Mouse (Mus musculus) heart, postnatal 0 days (tissue): ENCODE measurements around the gene Sypl. TPM values are rescaled to one million over a fixed set of nuclear protein-coding genes. Genes with fewer than 3 reads are reported as not detected.

Experiments used
- ATAC-seq: fragments of 200-750 bp; cut with Nextera tagmentation; 2 replicates; pipeline ENCODE4 v1.8.0; 2017; ENCODE audit warnings: low read depth, moderate number of reproducible peaks, moderate library complexity; ENCODE audit not compliant: insufficient read depth
- DNase-seq: peaks from one replicate; pipeline ENCODE4 v3.0.0-alpha.2; 2016; ENCODE audit warnings: low spot score
- H3K27ac ChIP-seq: fragments of 300-500 bp; sonication (generic); 2 replicates; pipeline ENCODE4 v1.5.1; 2014; ENCODE audit warnings: low read depth, mild to moderate bottlenecking
- H3K27me3 ChIP-seq: fragments of 300-500 bp; sonication (generic); 2 replicates; pipeline ENCODE4 v1.6.1; 2014; ENCODE audit warnings: low read length, mixed read lengths; ENCODE audit not compliant: control insufficient read depth, insufficient read depth
- H3K36me3 ChIP-seq: fragments of 300-500 bp; sonication (generic); replicated peaks from 2 replicates; pipeline ENCODE4 v1.6.1; 2014; ENCODE audit warnings: low read length, mixed read lengths; ENCODE audit not compliant: control insufficient read depth, insufficient read depth
- H3K4me1 ChIP-seq: fragments of 300-500 bp; sonication (generic); 2 replicates; pipeline ENCODE4 v1.6.1; 2014; ENCODE audit warnings: antibody characterized with exemption; ENCODE audit not compliant: control insufficient read depth, insufficient read depth
- H3K4me2 ChIP-seq: fragments of 300-500 bp; sonication (generic); 2 replicates; pipeline ENCODE4 v1.6.1; 2014; ENCODE audit warnings: low read depth, mild to moderate bottlenecking, low read length, moderate library complexity
- H3K4me3 ChIP-seq: fragments of 300-500 bp; sonication (generic); 2 replicates; pipeline ENCODE4 v1.5.1; 2014; ENCODE audit warnings: low read depth, low read length
- H3K9ac ChIP-seq: fragments of 300-500 bp; sonication (generic); replicated peaks from 2 replicates; pipeline ENCODE4 v1.6.1; 2014; ENCODE audit warnings: low read depth, low read length, mixed read lengths
- H3K9me3 ChIP-seq: fragments of 300-500 bp; sonication (generic); replicated peaks from 2 replicates; pipeline ENCODE4 v1.6.1; 2016; ENCODE audit warnings: low read length; ENCODE audit not compliant: control insufficient read depth
- CTCF ChIP-seq: IDR thresholded peaks from 2 replicates; pipeline ENCODE4 v1.5.1; 2016; ENCODE audit warnings: antibody characterized with exemption, control low read depth, low read depth
- EP300 ChIP-seq: IDR thresholded peaks from 2 replicates; pipeline ENCODE4 v1.6.1; 2016; ENCODE audit warnings: antibody characterized with exemption, low read depth
- WGBS: fragments of 180-500 bp; shearing (Covaris S2); extraction: QIAGEN DNeasy Blood & Tissue Kit; methylation state at CpG from one replicate; pipeline ENCODE4 v1.1.7; 2014; 5-methylcytosine and 5-hydroxymethylcytosine counted together
- polyA plus RNA-seq: library from polyadenylated mRNA; unstranded; fragments of >200 nt; fragmentation: Nextera tagmentation; extraction: Ambion mirVana; gene quantifications from 2 replicates; pipeline ENCODE4 v1.2.1, GENCODE M21; 2015
- total RNA-seq: library from RNA; depleted of rRNA; stranded (reverse); fragments of >200 nt; gene quantifications from 2 replicates; pipeline ENCODE4 v1.2.3, GENCODE M21; 2014; ENCODE audit warnings: low replicate concordance

Sypl gene
- total and polyA plus RNA-seq, 2 experiments from 2014 or later = 45.0 to 91.1 TPM

DNA sequence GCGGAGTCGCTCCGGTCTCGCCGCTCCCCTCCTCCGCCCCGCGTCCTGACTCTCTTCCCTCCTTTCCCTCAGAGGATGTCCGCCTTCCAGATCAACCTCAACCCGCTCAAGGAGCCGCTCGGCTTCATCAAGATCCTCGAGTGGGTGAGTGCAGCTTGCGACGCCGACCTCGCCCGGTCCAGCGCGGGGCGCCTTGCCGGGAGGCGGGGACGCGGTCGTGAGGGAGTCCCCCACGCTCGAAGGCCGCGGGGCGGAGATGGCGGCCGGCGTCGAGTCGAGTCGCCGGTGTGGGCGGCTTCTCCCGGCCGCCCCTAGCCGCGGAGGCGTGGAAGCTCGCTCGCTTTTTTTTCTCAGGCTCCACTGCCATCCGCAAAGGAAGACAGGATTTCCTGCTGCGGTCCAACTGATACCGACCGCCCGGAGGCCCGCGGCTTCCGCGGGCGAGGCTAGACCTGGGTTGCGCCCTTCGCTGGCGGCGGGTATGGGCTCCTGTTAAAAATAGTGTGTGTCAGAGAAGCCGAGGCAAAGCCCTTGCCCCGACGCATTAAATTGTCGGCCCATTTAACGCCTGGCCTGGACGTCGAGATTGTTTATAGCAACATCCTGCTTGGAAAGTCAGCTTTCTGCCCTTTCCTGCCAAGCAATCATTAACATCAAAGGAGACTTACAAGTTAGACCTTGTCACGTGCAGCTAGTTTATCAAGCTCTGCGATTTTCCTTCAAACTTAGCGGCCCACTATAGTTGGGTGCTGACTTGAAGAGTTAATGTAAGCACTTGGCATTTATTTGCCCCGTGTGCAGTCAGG lies 728 bp downstream of the Sypl start:
- no peaks in the 10 kb centered on the region for H3K27me3 ChIP-seq
- H3K9ac ChIP-seq = peak overlapping the region; percentile 87
- H3K9me3 ChIP-seq = no peaks in the 10 kb centered on the region
- H3K36me3 ChIP-seq = no peaks in the 10 kb centered on the region
- H3K4me1 ChIP-seq = peaks cover 21% of the 10 kb centered on the region
- H3K4me3 ChIP-seq = peak overlapping the region; percentile 81
- peak; percentile 47 for DNase-seq
- peak overlapping the region; percentile 97 for H3K27ac ChIP-seq
- under 1% methylated on average over 57 of the region's 71 CpGs for WGBS
- ATAC-seq = peak; percentile 40
- TF ChIP-seq CTCF (no peak), EP300 (no peak)
- peak overlapping the region; percentile 92 for H3K4me2 ChIP-seq

DNA sequence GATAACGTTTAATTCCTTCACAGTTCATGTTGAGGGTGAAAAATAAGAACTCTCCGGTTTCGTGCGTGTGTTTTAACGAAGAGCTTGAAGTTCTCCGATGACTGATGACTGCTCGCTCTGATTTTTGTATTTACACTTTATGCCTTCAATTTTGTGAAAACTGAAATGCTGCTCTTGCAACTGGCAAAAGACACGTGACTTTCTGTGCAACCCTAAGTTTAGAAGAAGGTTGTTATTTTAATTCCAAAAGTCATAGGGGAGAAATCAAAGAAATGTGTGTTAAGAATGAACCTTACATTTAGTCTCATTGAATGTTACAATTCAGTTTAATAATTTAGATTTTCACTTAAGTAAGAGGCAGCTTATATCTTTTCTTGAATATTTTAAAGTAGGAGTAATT lies 1.3 kb downstream of the Sypl start:
- no peak for ATAC-seq
- no peak for DNase-seq
- H3K4me2 ChIP-seq = peak overlapping the region; percentile 92
- H3K27me3 ChIP-seq = no peaks in the 10 kb centered on the region
- under 1% methylated on average over 8 of the region's 8 CpGs for WGBS
- H3K9me3 ChIP-seq = no peaks in the 10 kb centered on the region
- H3K9ac ChIP-seq = peak overlapping the region; percentile 87
- TF ChIP-seq EP300 (no peak), CTCF (no peak)
- peak overlapping the region; percentile 81 for H3K4me3 ChIP-seq
- peaks cover 24% of the 10 kb centered on the region for H3K4me1 ChIP-seq
- H3K27ac ChIP-seq = peak overlapping the region; percentile 97
- H3K36me3 ChIP-seq = no peaks in the 10 kb centered on the region

DNA sequence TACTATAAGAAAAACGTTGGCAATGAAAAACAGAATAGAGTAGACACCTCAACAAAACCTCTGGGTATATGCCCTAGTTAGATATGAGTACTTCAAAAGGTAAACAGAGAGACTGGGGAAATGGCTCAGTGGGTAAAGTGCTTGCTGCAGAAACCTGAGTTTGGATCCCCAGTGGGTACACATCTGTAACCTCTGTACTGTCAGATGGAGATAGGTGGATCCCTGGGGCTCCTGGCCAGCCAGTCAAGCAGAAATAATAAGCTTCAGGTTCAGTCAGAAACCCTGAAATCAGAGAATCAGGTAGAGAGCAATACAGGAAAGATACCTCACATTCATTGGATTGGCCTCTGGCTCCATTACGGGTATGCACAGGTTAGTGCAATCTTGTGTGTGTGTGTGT lies 3.5 kb downstream of the Sypl start:
- Histone ChIP-seq H3K4me1 (peaks cover 38% of the 10 kb centered on the region), H3K9me3 (no peaks in the 10 kb centered on the region), H3K4me2 (no peak overlapping the region), H3K27me3 (no peaks in the 10 kb centered on the region), H3K9ac (no peak overlapping the region), H3K4me3 (no peak overlapping the region), H3K36me3 (no peaks in the 10 kb centered on the region), H3K27ac (no peak overlapping the region)
- ATAC-seq (no peak), DNase-seq (no peak)
- WGBS = 68% methylated on average over 2 of the region's 2 CpGs
- TF ChIP-seq CTCF (no peak), EP300 (no peak)

DNA sequence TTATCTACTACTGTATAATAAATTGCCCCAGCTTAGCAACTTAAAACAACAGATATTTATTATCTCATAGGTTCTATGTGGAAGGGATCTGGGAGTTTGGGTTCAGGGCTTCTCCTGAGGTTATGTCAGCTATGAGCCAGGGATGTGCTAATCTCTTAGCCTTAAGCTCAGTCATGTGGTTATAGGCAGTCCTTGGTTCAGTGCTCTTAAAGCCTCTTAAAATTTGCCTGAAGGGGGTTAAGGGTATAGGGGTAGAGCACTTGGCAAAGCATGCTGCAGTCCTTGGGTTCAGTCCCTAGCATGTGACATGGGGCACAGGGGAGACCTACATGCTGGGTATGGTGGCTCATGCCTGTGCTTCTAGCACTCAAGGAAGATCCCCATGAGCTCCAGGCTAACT lies 8.4 kb downstream of the Sypl start:
- peaks cover 24% of the 10 kb centered on the region for H3K4me1 ChIP-seq
- ATAC-seq = no peak
- no peak overlapping the region for H3K4me3 ChIP-seq

DNA sequence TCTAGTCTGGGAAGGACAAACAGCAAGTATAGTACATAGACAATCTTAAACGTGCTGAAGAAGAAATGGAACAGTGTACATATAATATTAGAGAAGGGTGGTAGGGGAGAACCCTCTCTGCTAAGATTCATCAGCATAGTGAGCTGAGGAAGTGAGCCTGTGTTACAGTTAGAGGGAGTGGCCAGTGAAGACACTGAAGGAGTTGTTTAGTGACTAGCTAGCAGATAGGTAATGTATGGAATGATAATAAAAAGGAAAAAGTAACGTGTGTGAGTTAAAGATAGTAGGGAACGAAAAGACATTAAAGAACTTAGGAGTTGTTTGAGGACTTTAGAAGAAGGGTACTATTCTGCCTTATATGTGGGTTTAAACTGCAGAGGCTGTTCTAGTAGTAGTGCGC lies 10.2 kb downstream of the Sypl start:
- Histone ChIP-seq H3K4me2 (no peak overlapping the region), H3K27me3 (no peaks in the 10 kb centered on the region), H3K4me1 (peaks cover 23% of the 10 kb centered on the region), H3K9ac (no peak overlapping the region), H3K4me3 (no peak overlapping the region), H3K9me3 (no peaks in the 10 kb centered on the region), H3K36me3 (peaks cover 24% of the 10 kb centered on the region), H3K27ac (no peak overlapping the region)
- TF ChIP-seq EP300 (no peak), CTCF (no peak)
- no peak for DNase-seq
- 74% methylated on average over 4 of the region's 4 CpGs for WGBS
- no peak for ATAC-seq

More for the DNA sequence above, 8.4 kb downstream of the Sypl start:
- Histone ChIP-seq H3K27me3 (no peaks in the 10 kb centered on the region), H3K4me2 (no peak overlapping the region), H3K9me3 (no peaks in the 10 kb centered on the region), H3K36me3 (peaks cover 13% of the 10 kb centered on the region), H3K27ac (no peak overlapping the region), H3K9ac (no peak overlapping the region)
- DNase-seq = no peak
- no peak for TF ChIP-seq EP300
- TF ChIP-seq CTCF = no peak

DNA sequence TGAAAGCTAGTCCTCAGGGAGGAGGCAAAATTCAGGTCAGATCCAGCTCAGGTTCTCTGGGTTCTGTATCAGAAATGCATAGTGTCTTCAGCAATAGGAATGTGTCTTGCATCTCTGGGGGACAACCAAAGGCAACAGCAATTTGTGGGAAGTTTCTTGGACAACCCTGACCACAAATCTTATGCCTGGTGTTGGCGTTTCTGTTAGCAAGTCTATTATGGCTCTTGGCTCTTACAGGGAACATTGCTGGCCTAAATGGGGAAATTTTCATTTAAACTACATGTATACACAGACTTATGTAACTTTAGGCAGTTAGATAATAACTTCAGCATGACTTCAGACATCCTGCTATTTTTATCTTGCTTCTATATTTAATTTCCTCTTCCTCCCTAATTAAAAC lies 18.6 kb downstream of the Sypl start:
- Histone ChIP-seq H3K27ac (no peak overlapping the region), H3K4me1 (no peaks in the 10 kb centered on the region), H3K36me3 (peaks cover 50% of the 10 kb centered on the region), H3K27me3 (no peaks in the 10 kb centered on the region), H3K9ac (no peak overlapping the region), H3K4me3 (no peak overlapping the region), H3K4me2 (no peak overlapping the region), H3K9me3 (no peaks in the 10 kb centered on the region)
- no peak for TF ChIP-seq CTCF
- TF ChIP-seq EP300 = no peak
- 91% methylated on average over 1 of the region's 1 CpGs for WGBS
- no peak for ATAC-seq
- no peak for DNase-seq
